Mouse (Mus musculus): Measurements from ENCODE around the gene Flot1. TPM values are rescaled to one million over a fixed set of nuclear protein-coding genes. Genes with fewer than 3 reads are reported as not detected.
A peak's percentile ranks its signal among the peaks of the same experiment; 100 is the strongest.
"Not testable (repeated sequence)": the region's sequence is repeated elsewhere in the genome, so short reads cannot be mapped to it uniquely, and the experiment has no call there.

Gene Flot1
- polyA plus RNA-seq, 1 experiment from 2014 or later = 111 TPM

- peak overlapping the region; percentile 84 for H3K4me3 ChIP-seq
- 2% methylated on average over 5 of the region's 5 CpGs for WGBS
These were observed 15.5 kb downstream of the Flot1 start for GRCm38 (mm10) chr17:35838570-35838969.

GRCm38 (mm10) chr17:35839002-35839401 is 16.0 kb downstream of the Flot1 start:
- Histone ChIP-seq H3K4me3 (peak overlapping the region; percentile 84), H3K36me3 (peaks cover 20% of the 10 kb centered on the region), H3K27ac (replicated peaks) (peak overlapping the region; percentile 98), H3K4me2 (peak overlapping the region; percentile 77), H3K9ac (peak overlapping the region; percentile 44), H3K4me1 (replicated peaks) (peaks cover 54% of the 10 kb centered on the region)
- H3K9me3 ChIP-seq; H3K27me3 ChIP-seq; ATAC-seq (ENCODE audit: low FRiP score, low read depth): not testable (repeated sequence)
- WGBS = 57% methylated on average over 3 of the region's 3 CpGs

More at GRCm38 (mm10) chr17:35838570-35838969, 15.5 kb downstream of the Flot1 start:
- Histone ChIP-seq H3K9me3 (no peaks in the 10 kb centered on the region), H3K9ac (peak overlapping the region; percentile 44), H3K36me3 (peaks cover 24% of the 10 kb centered on the region), H3K27ac (replicated peaks) (peak overlapping the region; percentile 98), H3K4me2 (peak overlapping the region; percentile 77), H3K27me3 (no peaks in the 10 kb centered on the region), H3K4me1 (replicated peaks) (peaks cover 59% of the 10 kb centered on the region)
- no peak for ATAC-seq (ENCODE audit: low FRiP score, low read depth)

GRCm38 (mm10) chr17:35840561-35840960 is 17.5 kb downstream of the Flot1 start:
- H3K4me1 ChIP-seq (replicated peaks) = peaks cover 39% of the 10 kb centered on the region
- peak overlapping the region; percentile 59 for H3K4me3 ChIP-seq
- no peak for ATAC-seq (ENCODE audit: low FRiP score, low read depth)
- H3K36me3 ChIP-seq = peaks cover 13% of the 10 kb centered on the region
- 57% methylated on average over 14 of the region's 14 CpGs for WGBS
- H3K4me2 ChIP-seq = peak overlapping the region; percentile 63
- H3K27ac ChIP-seq (replicated peaks) = peak overlapping the region; percentile 81
- no peaks in the 10 kb centered on the region for H3K27me3 ChIP-seq
- no peak overlapping the region; the same call in 1 of the 2 replicates for H3K9ac ChIP-seq
- H3K9me3 ChIP-seq = no peaks in the 10 kb centered on the region

GRCm38 (mm10) chr17:35841076-35841950 is 18.3 kb downstream of the Flot1 start, which contains the start of gene Mdc1:
Mdc1 (plus strand) TSS chr17:35841515.
- WGBS = under 1% methylated on average over 59 of the region's 59 CpGs
- peaks cover 31% of the 10 kb centered on the region for H3K4me1 ChIP-seq (replicated peaks)
- no peaks in the 10 kb centered on the region for H3K27me3 ChIP-seq
- H3K4me2 ChIP-seq = peak within 1 kb of the TSS; percentile 63
- H3K4me3 ChIP-seq = peak within 1 kb of the TSS; percentile 59
- no peaks in the 10 kb centered on the region for H3K9me3 ChIP-seq
- H3K36me3 ChIP-seq = peaks cover 14% of the 10 kb centered on the region
- H3K27ac ChIP-seq (replicated peaks) = peak within 1 kb of the TSS; percentile 81
- peak within 1 kb of the TSS; percentile 43 for H3K9ac ChIP-seq
- peak; percentile 95 for ATAC-seq (ENCODE audit: low FRiP score, low read depth)

- 18% methylated on average over 11 of the region's 11 CpGs for WGBS
- Histone ChIP-seq H3K4me2 (peak overlapping the region; percentile 63), H3K27ac (replicated peaks) (peak overlapping the region; percentile 79), H3K9me3 (no peaks in the 10 kb centered on the region), H3K36me3 (peaks cover 16% of the 10 kb centered on the region), H3K4me1 (replicated peaks) (peaks cover 29% of the 10 kb centered on the region), H3K4me3 (peak overlapping the region; percentile 59), H3K27me3 (no peaks in the 10 kb centered on the region), H3K9ac (peak overlapping the region; percentile 40)
- ATAC-seq (ENCODE audit: low FRiP score, low read depth) = no peak
These were observed 19.0 kb downstream of the Flot1 start for GRCm38 (mm10) chr17:35842006-35842405.

GRCm38 (mm10) chr17:35843514-35843913 is 20.5 kb downstream of the Flot1 start:
- no peaks in the 10 kb centered on the region for H3K27me3 ChIP-seq
- no peak overlapping the region for H3K9ac ChIP-seq
- H3K4me3 ChIP-seq = no peak overlapping the region
- no peak overlapping the region for H3K4me2 ChIP-seq
- no peaks in the 10 kb centered on the region for H3K9me3 ChIP-seq
- H3K36me3 ChIP-seq = peaks cover 27% of the 10 kb centered on the region
- no peak overlapping the region for H3K27ac ChIP-seq (replicated peaks)
- 94% methylated on average over 3 of the region's 3 CpGs for WGBS
- peaks cover 29% of the 10 kb centered on the region for H3K4me1 ChIP-seq (replicated peaks)
- ATAC-seq (ENCODE audit: low FRiP score, low read depth) = no peak

GRCm38 (mm10) chr17:35848112-35848511 is 25.1 kb downstream of the Flot1 start:
- no peak for ATAC-seq (ENCODE audit: low FRiP score, low read depth)
- H3K36me3 ChIP-seq = peaks cover 62% of the 10 kb centered on the region
- 53% methylated on average over 1 of the region's 1 CpGs for WGBS
- no peak overlapping the region for H3K9ac ChIP-seq
- H3K27ac ChIP-seq (replicated peaks) = no peak overlapping the region
- no peaks in the 10 kb centered on the region for H3K27me3 ChIP-seq
- H3K9me3 ChIP-seq = no peaks in the 10 kb centered on the region
- no peak overlapping the region for H3K4me3 ChIP-seq
- H3K4me1 ChIP-seq (replicated peaks) = no peaks in the 10 kb centered on the region
- H3K4me2 ChIP-seq = no peak overlapping the region

- Histone ChIP-seq H3K4me3 (no peak overlapping the region), H3K27me3 (no peaks in the 10 kb centered on the region), H3K9me3 (no peaks in the 10 kb centered on the region), H3K9ac (no peak overlapping the region), H3K36me3 (peaks cover 58% of the 10 kb centered on the region), H3K4me2 (no peak overlapping the region), H3K27ac (replicated peaks) (no peak overlapping the region), H3K4me1 (replicated peaks) (no peaks in the 10 kb centered on the region)
- no peak for ATAC-seq (ENCODE audit: low FRiP score, low read depth)
- 89% methylated on average over 3 of the region's 3 CpGs for WGBS
These were observed 27.9 kb downstream of the Flot1 start for GRCm38 (mm10) chr17:35850974-35851373.

GRCm38 (mm10) chr17:35859371-35859770 is 36.3 kb downstream of the Flot1 start:
- Histone ChIP-seq H3K4me2 (no peak overlapping the region), H3K9me3 (no peaks in the 10 kb centered on the region), H3K4me3 (no peak overlapping the region), H3K27me3 (no peaks in the 10 kb centered on the region), H3K4me1 (replicated peaks) (peaks cover 10% of the 10 kb centered on the region), H3K27ac (replicated peaks) (no peak overlapping the region), H3K36me3 (peaks cover 18% of the 10 kb centered on the region), H3K9ac (no peak overlapping the region)
- no peak for ATAC-seq (ENCODE audit: low FRiP score, low read depth)
- WGBS = 91% methylated on average over 1 of the region's 1 CpGs

GRCm38 (mm10) chr17:35859835-35860234 is 36.8 kb downstream of the Flot1 start:
- 68% methylated on average over 2 of the region's 2 CpGs for whole genome bisulfite sequencing
- Histone ChIP-seq H3K27ac (replicated peaks) (no peak overlapping the region), H3K4me3 (no peak overlapping the region), H3K27me3 (no peaks in the 10 kb centered on the region), H3K36me3 (peaks cover 18% of the 10 kb centered on the region), H3K9ac (no peak overlapping the region), H3K4me1 (replicated peaks) (peaks cover 14% of the 10 kb centered on the region), H3K4me2 (no peak overlapping the region), H3K9me3 (no peaks in the 10 kb centered on the region)
- no peak for ATAC-seq (ENCODE audit: low FRiP score, low read depth)

GRCm38 (mm10) chr17:35860831-35861197 is 37.8 kb downstream of the Flot1 start:
- Histone ChIP-seq H3K27ac (replicated peaks) (peak overlapping the region; percentile 97), H3K36me3 (peaks cover 18% of the 10 kb centered on the region), H3K4me1 (replicated peaks) (peaks cover 20% of the 10 kb centered on the region), H3K4me2 (peak overlapping the region; percentile 62), H3K27me3 (no peaks in the 10 kb centered on the region), H3K4me3 (peak overlapping the region; percentile 85), H3K9ac (peak overlapping the region; percentile 78), H3K9me3 (no peaks in the 10 kb centered on the region)
- peak; percentile 4; the same call in 1 of the 2 replicates for ATAC-seq (ENCODE audit: low FRiP score, low read depth)
- WGBS = 4% methylated on average over 12 of the region's 12 CpGs

- H3K36me3 ChIP-seq = peaks cover 18% of the 10 kb centered on the region
- H3K9me3 ChIP-seq = no peaks in the 10 kb centered on the region
- H3K27me3 ChIP-seq = no peaks in the 10 kb centered on the region
- H3K4me3 ChIP-seq = peak within 1 kb of the TSS; percentile 85
- peak; percentile 93 for ATAC-seq (ENCODE audit: low FRiP score, low read depth)
- peaks cover 20% of the 10 kb centered on the region for H3K4me1 ChIP-seq (replicated peaks)
- peak within 1 kb of the TSS; percentile 97 for H3K27ac ChIP-seq (replicated peaks)
- peak within 1 kb of the TSS; percentile 62 for H3K4me2 ChIP-seq
- H3K9ac ChIP-seq = peak within 1 kb of the TSS; percentile 78
- WGBS = 0% methylated on average over 47 of the region's 47 CpGs
These were observed 38.3 kb downstream of the Flot1 start, which contains the start of gene Nrm for GRCm38 (mm10) chr17:35861198-35861857. Nrm (plus strand) TSS chr17:35861318.

Data from hindbrain, embryonic 15.5 days (tissue).